Mouse (Mus musculus) liver, embryonic 14.5 days (tissue): Measurements from ENCODE around the gene Col12a1.

Experiments used
- CTCF ChIP-seq: IDR thresholded peaks from 2 replicates; pipeline ENCODE4 v1.5.1; 2016; ENCODE audit warnings: antibody characterized with exemption, low read depth, control low read depth
- EP300 ChIP-seq: IDR thresholded peaks from 2 replicates; pipeline ENCODE4 v1.6.1; 2016; ENCODE audit warnings: antibody characterized with exemption, low read depth

DNA sequence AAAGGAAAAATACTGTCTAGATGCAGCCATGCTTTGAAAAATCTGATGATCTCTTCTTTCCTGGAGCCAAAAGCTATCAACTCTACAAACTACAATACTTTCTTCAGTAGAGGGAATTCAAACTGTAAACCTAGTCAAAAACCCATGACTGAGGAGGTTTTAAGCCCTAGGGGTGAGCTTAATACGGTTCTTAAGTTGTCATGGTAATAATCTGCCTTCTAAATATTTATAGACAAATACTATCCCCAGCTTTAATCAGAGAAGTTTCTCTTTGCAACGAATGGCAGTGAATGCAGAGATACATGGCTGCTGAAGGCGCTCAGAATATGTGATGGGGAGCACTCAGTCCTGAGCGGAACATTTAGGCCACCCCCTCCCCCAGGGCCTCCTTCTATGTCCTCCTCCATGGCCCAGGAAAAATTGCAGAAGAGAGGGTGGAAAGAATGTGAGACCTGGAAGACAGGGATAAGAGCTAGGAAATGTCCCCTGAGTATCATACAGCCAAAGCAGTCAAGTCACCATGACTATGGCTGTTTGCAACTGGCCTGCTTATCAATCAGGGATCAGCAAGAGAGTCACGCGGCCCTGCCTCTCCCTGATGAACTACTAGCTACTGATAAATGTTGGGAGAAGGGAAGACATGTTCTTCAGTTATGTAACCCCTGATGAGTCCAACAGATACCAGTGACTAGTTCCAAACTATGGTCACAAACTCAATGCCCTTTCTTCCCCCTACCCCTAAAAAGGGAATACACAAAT, 99.6 kb downstream of the Col12a1 start:
- TF ChIP-seq EP300 (no peak), CTCF (no peak)
